Mouse (Mus musculus) G1E (cell line): ENCODE measurements around the gene Ipo7. TPM values are rescaled to one million over a fixed set of nuclear protein-coding genes. Genes with fewer than 3 reads are reported as not detected.

Experiments used
- ATAC-seq: 2 replicates; pipeline ENCODE4 v1.8.0; 2016; ENCODE audit warnings: mild to moderate bottlenecking; ENCODE audit not compliant: insufficient number of reproducible peaks, poor library complexity, low FRiP score, severe bottlenecking; ENCODE audit errors: extremely low read depth
- DNase-seq: peaks from one replicate; pipeline ENCODE4 v3.0.0; 2012; ENCODE audit warnings: low spot score
- H3K27me3 ChIP-seq: 2 replicates; pipeline ENCODE4 v1.6.1; 2012; ENCODE audit warnings: mild to moderate bottlenecking, low read length, inconsistent platforms; ENCODE audit not compliant: insufficient read depth
- H3K36me3 ChIP-seq: replicated peaks from 2 replicates; pipeline ENCODE3; 2012; ENCODE audit warnings: mild to moderate bottlenecking, inconsistent platforms
- H3K4me1 ChIP-seq: 2 replicates; pipeline ENCODE4 v1.6.1; 2012; ENCODE audit warnings: low read depth, low read length, inconsistent platforms, mixed read lengths; ENCODE audit not compliant: insufficient read depth
- H3K4me3 ChIP-seq: 2 replicates; pipeline ENCODE4 v1.5.1; 2012; ENCODE audit warnings: low read depth, mild to moderate bottlenecking, inconsistent platforms, low read length, moderate library complexity, mixed read lengths
- H3K9me3 ChIP-seq: replicated peaks from 2 replicates; pipeline ENCODE4 v1.6.1; 2012; ENCODE audit warnings: inconsistent platforms
- CTCF ChIP-seq: IDR thresholded peaks from 2 replicates; pipeline ENCODE4 v1.5.1; 2012; ENCODE audit warnings: low read depth, low read length, inconsistent platforms, mixed read lengths
- GATA1 ChIP-seq: IDR thresholded peaks from 2 replicates; pipeline ENCODE4 v1.6.1; 2012; ENCODE audit warnings: borderline replicate concordance, low read length, inconsistent platforms, mixed read lengths
- GATA2 ChIP-seq: IDR thresholded peaks from 2 replicates; pipeline ENCODE4 v1.6.1; 2012; ENCODE audit warnings: low read depth, low read length, inconsistent platforms, borderline replicate concordance
- POLR2AphosphoS5 ChIP-seq: IDR thresholded peaks from 2 replicates; pipeline ENCODE4 v1.6.1; 2012; ENCODE audit warnings: low read depth, low read length, inconsistent platforms; ENCODE audit not compliant: insufficient replicate concordance
- TAL1 ChIP-seq: conservative IDR thresholded peaks from 2 replicates; pipeline ENCODE4 v1.6.1; 2012; ENCODE audit warnings: low read depth, low read length, inconsistent platforms, mixed read lengths
- polyA plus RNA-seq: library from polyadenylated mRNA; stranded (reverse); fragments of >175 nt; gene quantifications from 2 replicates; pipeline ENCODE4 v1.2.3, GENCODE M21; 2012
- total RNA-seq, 2 experiments: library from RNA; stranded (forward) in 1 of 2; stranded (reverse) in 1 of 2; fragments of 200-1000 nt in 1 of 2; fragments of >200 nt in 1 of 2; fragmentation: Nextera tagmentation in 1 of 2; gene quantifications; 2 replicates each; pipeline ENCODE4 v1.2.3; 2014 to 2017

Ipo7 gene
- total and polyA plus RNA-seq, 3 experiments, result 69.2 to 157 (median 98.0) TPM

GRCm38 (mm10) chr7:110011417-110011816 lies 6.7 kb upstream of the Ipo7 start:
- Histone ChIP-seq H3K4me1 (peaks cover 18% of the 10 kb centered on the region), H3K27me3 (0 out of 2 replicates have a peak, but pooled peaks cover 3% of the 10 kb centered on the region), H3K9me3 (peaks cover 12% of the 10 kb centered on the region), H3K4me3 (no peak overlapping the region), H3K36me3 (no peaks in the 10 kb centered on the region)
- no peak for TF ChIP-seq GATA2
- TF ChIP-seq CTCF, result no peak
- no peak for TF ChIP-seq POLR2AphosphoS5
- no peak for TF ChIP-seq GATA1
- no peak for TF ChIP-seq TAL1
- DNase-seq (no peak), ATAC-seq (no peak)

GRCm38 (mm10) chr7:110014272-110014671 lies 3.8 kb upstream of the Ipo7 start:
- DNase-seq (no peak), ATAC-seq (no peak)

GRCm38 (mm10) chr7:110018631-110019482 lies 783 bp downstream of the Ipo7 start:
- ATAC-seq (peak; percentile 17; the same call in 1 of the 2 replicates), DNase-seq (peak; percentile 24)
- H3K9me3 ChIP-seq, result peaks cover 9% of the 10 kb centered on the region
- H3K27me3 ChIP-seq, result no peaks in the 10 kb centered on the region
- TF ChIP-seq TAL1 (no peak), CTCF (no peak), GATA2 (no peak), POLR2AphosphoS5 (no peak), GATA1 (no peak)
- H3K4me3 ChIP-seq, result peak overlapping the region; percentile 97
- H3K36me3 ChIP-seq, result peaks cover 13% of the 10 kb centered on the region
- H3K4me1 ChIP-seq, result peaks cover 11% of the 10 kb centered on the region; the same call in 1 of the 2 replicates

More at GRCm38 (mm10) chr7:110014272-110014671, 3.8 kb upstream of the Ipo7 start:
- Histone ChIP-seq H3K27me3 (0 out of 2 replicates have a peak, but pooled peaks cover 3% of the 10 kb centered on the region), H3K9me3 (peaks cover 12% of the 10 kb centered on the region), H3K4me1 (no peaks in the 10 kb centered on the region; the same call in 1 of the 2 replicates), H3K4me3 (no peak overlapping the region), H3K36me3 (no peaks in the 10 kb centered on the region)
- TF ChIP-seq GATA1 (no peak), POLR2AphosphoS5 (no peak), TAL1 (no peak), GATA2 (no peak), CTCF (no peak)

- DNase-seq (no peak), ATAC-seq (no peak)
- Histone ChIP-seq H3K4me1 (peaks cover 18% of the 10 kb centered on the region; the same call in 1 of the 2 replicates), H3K36me3 (peaks cover 41% of the 10 kb centered on the region), H3K27me3 (no peaks in the 10 kb centered on the region), H3K9me3 (no peaks in the 10 kb centered on the region), H3K4me3 (no peak overlapping the region)
- TF ChIP-seq CTCF (no peak), GATA2 (no peak), TAL1 (no peak), POLR2AphosphoS5 (no peak), GATA1 (no peak)
Observed at GRCm38 (mm10) chr7:110023553-110023952, 5.5 kb downstream of the Ipo7 start.

GRCm38 (mm10) chr7:110026594-110026993 lies 8.5 kb downstream of the Ipo7 start:
- H3K36me3 ChIP-seq, result peaks cover 67% of the 10 kb centered on the region
- ATAC-seq (no peak), DNase-seq (no peak)
- H3K4me3 ChIP-seq, result no peak overlapping the region
- no peaks in the 10 kb centered on the region for H3K9me3 ChIP-seq
- H3K27me3 ChIP-seq, result no peaks in the 10 kb centered on the region
- H3K4me1 ChIP-seq, result peaks cover 18% of the 10 kb centered on the region; the same call in 1 of the 2 replicates
- TF ChIP-seq TAL1, result no peak
- TF ChIP-seq GATA2, result no peak
- no peak for TF ChIP-seq CTCF
- TF ChIP-seq GATA1, result no peak
- TF ChIP-seq POLR2AphosphoS5, result no peak

GRCm38 (mm10) chr7:110028826-110029225 lies 10.8 kb downstream of the Ipo7 start:
- DNase-seq (no peak), ATAC-seq (no peak)
- H3K36me3 ChIP-seq, result peaks cover 75% of the 10 kb centered on the region

More at GRCm38 (mm10) chr7:110028826-110029225, 10.8 kb downstream of the Ipo7 start:
- H3K4me1 ChIP-seq, result peaks cover 8% of the 10 kb centered on the region; the same call in 1 of the 2 replicates
- no peaks in the 10 kb centered on the region for H3K9me3 ChIP-seq
- H3K4me3 ChIP-seq, result no peak overlapping the region
- TF ChIP-seq TAL1 (no peak), POLR2AphosphoS5 (no peak), CTCF (no peak), GATA2 (no peak)
- no peaks in the 10 kb centered on the region for H3K27me3 ChIP-seq
